Mouse (Mus musculus) testis, adult 2 months (tissue): ENCODE results near the gene Imp3.

Source experiments
- CTCF ChIP-seq: fragments of 200-500 bp; IDR thresholded peaks from 2 replicates; pipeline ENCODE4 v1.5.1; 2012; ENCODE audit warnings: low read depth, mild to moderate bottlenecking, inconsistent platforms, low read length, moderate library complexity; ENCODE audit not compliant: control insufficient read depth, insufficient read depth, insufficient replicate concordance
- POLR2A ChIP-seq: fragments of 200-500 bp; IDR thresholded peaks from 2 replicates; pipeline ENCODE4 v1.6.1; 2012; ENCODE audit warnings: low read depth, mild to moderate bottlenecking, inconsistent platforms, low read length, moderate library complexity; ENCODE audit not compliant: control insufficient read depth

DNA sequence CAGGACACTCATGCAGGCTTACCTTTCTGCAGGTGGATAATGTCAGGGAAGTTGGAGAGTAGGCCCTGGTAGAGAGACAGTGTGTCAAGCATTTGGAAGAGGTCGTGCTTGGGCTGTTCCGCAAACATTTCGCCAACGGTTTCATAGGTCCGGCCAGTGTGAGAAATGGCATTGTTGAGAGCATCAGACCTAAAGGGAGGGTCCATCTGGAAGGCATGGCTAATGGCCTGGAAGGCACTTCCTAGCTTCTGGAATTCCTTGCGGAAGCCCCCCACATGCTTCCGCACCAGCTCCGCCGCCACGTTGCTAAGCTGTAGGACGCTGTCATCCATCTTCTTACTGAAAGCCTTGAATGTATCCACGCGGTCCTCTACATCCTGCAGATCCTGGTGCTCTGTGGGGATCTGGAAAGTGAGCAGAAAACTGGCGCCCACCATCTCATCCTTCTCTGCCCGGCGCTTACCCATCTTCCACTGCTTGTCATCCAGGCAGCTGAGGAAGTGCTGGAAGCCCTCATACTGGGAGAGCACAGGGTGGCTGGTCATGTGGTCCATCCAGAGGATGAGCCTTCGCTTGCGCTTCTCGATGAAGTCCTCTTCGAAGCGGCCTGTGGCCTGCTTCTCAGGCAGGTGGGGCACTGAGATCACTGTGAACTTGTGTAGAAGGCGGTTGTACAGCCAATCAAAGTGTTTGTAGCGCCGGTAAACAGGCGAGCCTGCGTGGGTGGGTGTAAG lies 11.8 kb upstream of the Imp3 start:
- TF ChIP-seq CTCF = no peak
- no peak for TF ChIP-seq POLR2A
